Mouse (Mus musculus): ENCODE results near the gene Mcm5. TPM values are rescaled to one million over a fixed set of nuclear protein-coding genes. Genes with fewer than 3 reads are reported as not detected.

The Mcm5 gene
- polyA plus RNA-seq, 1 experiment from 2014 or later, result 249 TPM

- Histone ChIP-seq H3K9ac (ENCODE audit: low read length) (no peak overlapping the region), H3K36me3 (ENCODE audit: control insufficient read depth, insufficient read depth, low read length) (no peaks in the 10 kb centered on the region), H3K27ac (ENCODE audit: low read depth, low read length) (no peak overlapping the region), H3K4me1 (replicated peaks; ENCODE audit: control insufficient read depth, insufficient read depth, low read length) (no peaks in the 10 kb centered on the region), H3K4me2 (ENCODE audit: low read depth, low read length, severe bottlenecking) (no peak overlapping the region), H3K9me3 (ENCODE audit: control insufficient read depth, low read length) (no peaks in the 10 kb centered on the region), H3K27me3 (ENCODE audit: control insufficient read depth, insufficient read depth, low read length) (no peaks in the 10 kb centered on the region), H3K4me3 (ENCODE audit: low read depth, low read length) (no peak overlapping the region)
- ATAC-seq (replicated peaks; ENCODE audit: low FRiP score) (no peak), DNase-seq (ENCODE audit: low spot score) (no peak)
- 85% methylated on average over 5 of the region's 5 CpGs for WGBS
Measured at GRCm38 (mm10) chr8:75169363-75169762, 60.0 kb downstream of the Mcm5 start.

DNA sequence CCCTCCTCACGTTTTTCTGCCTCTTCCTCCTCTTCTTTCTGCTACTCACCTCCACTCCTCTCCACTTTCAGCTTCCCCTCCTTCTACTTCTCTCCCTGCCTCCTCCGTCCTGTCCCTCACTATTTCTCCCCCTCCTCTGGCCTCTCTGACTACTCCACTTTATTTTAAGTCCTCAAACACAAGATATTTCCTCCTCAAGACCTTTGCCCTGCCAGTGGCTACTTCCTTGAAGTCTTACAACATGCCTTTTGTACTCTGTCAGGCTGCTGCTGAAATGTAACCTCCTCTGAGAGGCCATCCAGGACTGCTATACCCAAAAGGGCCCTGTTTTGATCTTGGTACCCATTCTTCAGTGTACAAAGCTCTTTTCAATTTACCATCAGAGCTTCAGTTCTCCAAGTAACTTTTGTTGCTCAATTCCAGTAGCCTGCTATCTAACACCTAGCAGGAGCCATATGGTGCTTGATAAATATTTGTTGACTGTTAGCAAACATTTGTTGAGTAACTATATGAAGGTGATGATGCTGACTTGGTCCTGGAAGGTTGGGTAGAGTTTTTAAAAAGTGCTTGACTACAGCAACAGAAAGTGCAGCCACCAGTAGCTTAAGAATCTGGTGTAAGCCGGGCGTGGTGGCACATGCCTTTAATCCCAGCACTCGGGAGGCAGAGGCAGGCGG, 62.8 kb downstream of the Mcm5 start:
- Histone ChIP-seq H3K27me3 (ENCODE audit: control insufficient read depth, insufficient read depth, low read length) (no peaks in the 10 kb centered on the region), H3K27ac (ENCODE audit: low read depth, low read length) (no peak overlapping the region), H3K36me3 (ENCODE audit: control insufficient read depth, insufficient read depth, low read length) (no peaks in the 10 kb centered on the region), H3K9me3 (ENCODE audit: control insufficient read depth, low read length) (no peaks in the 10 kb centered on the region), H3K4me3 (ENCODE audit: low read depth, low read length) (no peak overlapping the region), H3K4me1 (replicated peaks; ENCODE audit: control insufficient read depth, insufficient read depth, low read length) (no peaks in the 10 kb centered on the region), H3K9ac (ENCODE audit: low read length) (no peak overlapping the region), H3K4me2 (ENCODE audit: low read depth, low read length, severe bottlenecking) (no peak overlapping the region)
- no peak for DNase-seq (ENCODE audit: low spot score)
- WGBS, result 87% methylated on average over 6 of the region's 6 CpGs
- no peak for ATAC-seq (replicated peaks; ENCODE audit: low FRiP score)

Other genes starting within 250 kb of the Mcm5 start
- gene Isx, start 236.4 kb upstream of the Mcm5 start, polyA plus RNA-seq (2014; fragmentation: Nextera tagmentation; extraction: Ambion mirVana), result not detected in 2 replicates
- gene Hmgxb4, start 116.2 kb upstream of the Mcm5 start, polyA plus RNA-seq (2014; fragmentation: Nextera tagmentation; extraction: Ambion mirVana), result 52.5 and 54.5 TPM in 2 replicates
- gene Tom1, start 75.9 kb upstream of the Mcm5 start, polyA plus RNA-seq (2014; fragmentation: Nextera tagmentation; extraction: Ambion mirVana), result 23.1 and 25.3 TPM in 2 replicates
- gene Hmox1, start 15.9 kb upstream of the Mcm5 start, polyA plus RNA-seq (2014; fragmentation: Nextera tagmentation; extraction: Ambion mirVana), result 9.1 and 9.6 TPM in 2 replicates
- gene Rasd2, start 104.4 kb downstream of the Mcm5 start, polyA plus RNA-seq (2014; fragmentation: Nextera tagmentation; extraction: Ambion mirVana), result not detected in 2 replicates